Mouse (Mus musculus) C2C12 (cell line): ENCODE results near the gene Tkfc. TPM values are rescaled to one million over a fixed set of nuclear protein-coding genes. Genes with fewer than 3 reads are reported as not detected.

Source experiments
- H3K27me3 ChIP-seq: one replicate; pipeline ENCODE4 v1.6.1; 2011; ENCODE audit not compliant: control insufficient read depth, insufficient read depth, insufficient read length
- H3K36me3 ChIP-seq: one replicate; pipeline ENCODE4 v1.6.1; 2011; ENCODE audit not compliant: control insufficient read depth, insufficient read depth
- H3K4me3 ChIP-seq: one replicate; pipeline ENCODE4 v1.5.1; 2011; ENCODE audit warnings: mild to moderate bottlenecking, control low read depth; ENCODE audit not compliant: poor library complexity, insufficient read depth, severe bottlenecking
- H3K79me2 ChIP-seq: one replicate; pipeline ENCODE4 v1.6.1; 2011; ENCODE audit not compliant: control insufficient read depth, insufficient read depth
- H3K79me3 ChIP-seq: one replicate; pipeline ENCODE4 v1.6.1; 2011; ENCODE audit warnings: low read depth, control low read depth
- H3ac ChIP-seq: one replicate; pipeline ENCODE3; 2011; ENCODE audit warnings: low read depth; ENCODE audit not compliant: control insufficient read depth, insufficient read length
- CEBPB ChIP-seq: IDR thresholded peaks from one replicate; pipeline ENCODE4 v1.6.1; 2011; ENCODE audit warnings: low read depth, mild to moderate bottlenecking, control low read depth, moderate library complexity
- CTCF ChIP-seq: IDR thresholded peaks from one replicate; pipeline ENCODE4 v1.5.1; 2011; ENCODE audit not compliant: control insufficient read depth, insufficient read depth, insufficient read length
- FOSL1 ChIP-seq: IDR thresholded peaks from one replicate; pipeline ENCODE4 v1.8.0; 2011; ENCODE audit warnings: mild to moderate bottlenecking, low read length; ENCODE audit not compliant: poor library complexity, insufficient read depth, severe bottlenecking
- MAX ChIP-seq: IDR thresholded peaks from one replicate; pipeline ENCODE4 v1.6.1; 2011; ENCODE audit warnings: mild to moderate bottlenecking, control low read depth
- MYOD1 ChIP-seq: IDR thresholded peaks from one replicate; pipeline ENCODE4 v1.6.1; 2011; ENCODE audit warnings: low read depth; ENCODE audit not compliant: control insufficient read depth, insufficient read length
- MYOG ChIP-seq: IDR thresholded peaks from one replicate; pipeline ENCODE4 v1.6.1; 2011; ENCODE audit not compliant: control insufficient read depth, insufficient read length; ENCODE audit errors: extremely low read depth
- USF1 ChIP-seq: IDR thresholded peaks from one replicate; pipeline ENCODE4 v1.6.1; 2011; ENCODE audit warnings: low read depth, mild to moderate bottlenecking, control low read depth, moderate library complexity
- polyA plus RNA-seq: library from polyadenylated mRNA; unstranded; fragments of >200 nt; fragmentation: generic; extraction: Trizol; gene quantifications from one replicate; pipeline ENCODE4 v1.2.1, GENCODE M21; 2012; ENCODE audit warnings: missing spikeins

Tkfc gene
- polyA plus RNA-seq, 1 experiment: 15.7 TPM

- Histone ChIP-seq H3K79me3 (no peaks in the 10 kb centered on the region), H3K4me3 (no peak overlapping the region), H3K79me2 (no peaks in the 10 kb centered on the region), H3K36me3 (peaks cover 31% of the 10 kb centered on the region), H3ac (no peak overlapping the region), H3K27me3 (no peaks in the 10 kb centered on the region)
- TF ChIP-seq MYOD1 (no peak), MYOG (no peak), CEBPB (no peak), MAX (no peak), USF1 (no peak)
These were observed 29.4 kb upstream of the Tkfc start for GRCm38 (mm10) chr19:10634872-10635318.

GRCm38 (mm10) chr19:10634106-10634871 lies 28.8 kb upstream of the Tkfc start, which contains the start of gene Vwce:
Gene Vwce, plus strand, starts transcription at chr19:10634213.
- no peaks in the 10 kb centered on the region for H3K27me3 ChIP-seq
- no peak within 1 kb of the TSS for H3K4me3 ChIP-seq
- no peak within 1 kb of the TSS for H3ac ChIP-seq
- no peaks in the 10 kb centered on the region for H3K79me2 ChIP-seq
- H3K79me3 ChIP-seq: no peaks in the 10 kb centered on the region
- TF ChIP-seq MAX: no peak
- TF ChIP-seq USF1: no peak
- TF ChIP-seq CTCF: no peak
- no peak for TF ChIP-seq MYOG
- TF ChIP-seq FOSL1: no peak
- TF ChIP-seq CEBPB: no peak
- TF ChIP-seq MYOD1: no peak
- peaks cover 37% of the 10 kb centered on the region for H3K36me3 ChIP-seq

GRCm38 (mm10) chr19:10608573-10609240 lies 3.3 kb upstream of the Tkfc start:
- no peaks in the 10 kb centered on the region for H3K27me3 ChIP-seq
- H3K36me3 ChIP-seq: peaks cover 74% of the 10 kb centered on the region

GRCm38 (mm10) chr19:10605901-10606622 lies 608 bp upstream of the Tkfc start:
- Histone ChIP-seq H3K27me3 (no peaks in the 10 kb centered on the region), H3ac (peak overlapping the region; percentile 98), H3K79me3 (peaks cover 53% of the 10 kb centered on the region), H3K79me2 (peaks cover 62% of the 10 kb centered on the region), H3K36me3 (peaks cover 48% of the 10 kb centered on the region), H3K4me3 (peak overlapping the region; percentile 97)
- TF ChIP-seq FOSL1 (no peak), MYOD1 (no peak), CTCF (no peak), CEBPB (no peak), USF1 (no peak), MAX (no peak)

More at GRCm38 (mm10) chr19:10608573-10609240, 3.3 kb upstream of the Tkfc start:
- no peak for TF ChIP-seq CTCF
- TF ChIP-seq MYOD1: no peak
- no peak for TF ChIP-seq MAX
- no peak for TF ChIP-seq MYOG
- no peak for TF ChIP-seq CEBPB
- no peak for TF ChIP-seq FOSL1
- no peak for TF ChIP-seq USF1
- H3K79me3 ChIP-seq: peaks cover 64% of the 10 kb centered on the region
- no peak overlapping the region for H3ac ChIP-seq
- H3K4me3 ChIP-seq: no peak overlapping the region
- H3K79me2 ChIP-seq: peaks cover 89% of the 10 kb centered on the region

GRCm38 (mm10) chr19:10604534-10604933 lies 920 bp downstream of the Tkfc start:
- H3K27me3 ChIP-seq: no peaks in the 10 kb centered on the region
- H3ac ChIP-seq: peak overlapping the region; percentile 71
- TF ChIP-seq MYOD1: no peak
- TF ChIP-seq USF1: no peak
- TF ChIP-seq CTCF: no peak
- TF ChIP-seq FOSL1: no peak
- no peak for TF ChIP-seq MAX
- no peak for TF ChIP-seq CEBPB
- no peak for TF ChIP-seq MYOG
- peaks cover 49% of the 10 kb centered on the region for H3K79me2 ChIP-seq
- peaks cover 42% of the 10 kb centered on the region for H3K36me3 ChIP-seq
- H3K4me3 ChIP-seq: peak overlapping the region; percentile 97
- peaks cover 41% of the 10 kb centered on the region for H3K79me3 ChIP-seq
